Mouse (Mus musculus) layer of hippocampus, adult 8-10 months (tissue): ENCODE results near the gene Zfp512b. TPM values are rescaled to one million over a fixed set of nuclear protein-coding genes. Genes with fewer than 3 reads are reported as not detected.

ENCODE experiments used
- DNase-seq, 2 experiments: peaks; one replicate each; pipeline ENCODE4 v3.0.0; 2022; ENCODE audit warnings: low spot score in 2 of 2
- total RNA-seq, 4 experiments: library from RNA; stranded (reverse); gene quantifications; 2 replicates each; pipeline ENCODE4 v1.2.4; 2022

Gene Zfp512b
- total RNA-seq, 4 experiments from 2014 or later: 89.3 to 104 (median 93.8) TPM

DNA sequence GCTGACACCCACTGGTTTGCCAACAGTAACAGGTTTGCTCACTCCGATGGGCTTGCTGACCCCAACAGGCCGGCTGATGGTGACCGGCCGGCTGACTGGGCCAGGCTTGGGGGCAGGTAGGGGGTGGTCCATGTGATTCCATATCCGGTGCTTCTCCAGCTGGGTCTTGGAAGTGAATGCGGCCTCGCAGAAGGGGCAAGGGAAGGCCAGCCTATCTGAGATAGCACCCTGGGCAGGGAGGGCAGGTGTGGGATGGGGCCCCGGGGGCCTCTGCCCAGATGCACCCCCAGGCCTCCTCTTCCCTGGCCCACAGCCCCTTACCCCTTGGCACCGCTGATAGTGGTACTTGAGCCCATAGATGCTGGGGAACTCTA lies 2.9 kb downstream of the Zfp512b start:
- DNase-seq: no peak

DNA sequence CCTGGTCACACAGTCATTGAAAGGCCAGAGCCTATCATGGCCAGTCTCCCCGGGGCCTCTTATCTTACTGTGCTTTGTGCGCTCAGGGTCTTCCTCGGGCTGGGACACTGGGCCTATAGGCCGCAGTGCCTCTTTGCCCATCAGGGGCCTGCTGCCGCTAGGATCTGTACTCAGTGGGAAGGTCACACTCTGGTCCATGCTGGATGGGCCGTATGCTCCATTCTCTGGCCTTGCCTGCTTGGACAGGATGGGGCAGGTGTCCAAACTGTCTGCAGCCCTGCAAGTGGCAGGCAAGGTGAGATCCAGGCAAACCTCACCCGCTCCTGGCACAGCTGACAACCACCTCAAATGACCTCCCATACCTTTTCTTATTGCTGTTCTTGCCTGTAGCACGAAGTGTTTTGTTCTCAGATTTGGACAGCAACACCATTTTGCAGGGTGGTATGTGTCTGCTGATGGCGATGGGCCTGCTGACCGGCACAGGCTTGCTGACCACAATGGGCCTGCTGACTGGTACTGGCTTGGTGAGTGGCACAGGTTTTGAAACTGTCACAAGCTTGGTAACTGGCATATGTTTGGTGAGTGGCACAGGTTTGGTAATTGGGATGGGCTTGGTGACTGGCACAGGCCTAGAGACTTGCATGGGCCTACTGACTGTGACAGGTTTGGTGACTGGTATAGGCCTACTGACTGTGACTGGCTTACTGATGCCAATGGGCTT lies 3.4 kb downstream of the Zfp512b start:
- DNase-seq: peak in 1 of 2 experiments; percentile 14

DNA sequence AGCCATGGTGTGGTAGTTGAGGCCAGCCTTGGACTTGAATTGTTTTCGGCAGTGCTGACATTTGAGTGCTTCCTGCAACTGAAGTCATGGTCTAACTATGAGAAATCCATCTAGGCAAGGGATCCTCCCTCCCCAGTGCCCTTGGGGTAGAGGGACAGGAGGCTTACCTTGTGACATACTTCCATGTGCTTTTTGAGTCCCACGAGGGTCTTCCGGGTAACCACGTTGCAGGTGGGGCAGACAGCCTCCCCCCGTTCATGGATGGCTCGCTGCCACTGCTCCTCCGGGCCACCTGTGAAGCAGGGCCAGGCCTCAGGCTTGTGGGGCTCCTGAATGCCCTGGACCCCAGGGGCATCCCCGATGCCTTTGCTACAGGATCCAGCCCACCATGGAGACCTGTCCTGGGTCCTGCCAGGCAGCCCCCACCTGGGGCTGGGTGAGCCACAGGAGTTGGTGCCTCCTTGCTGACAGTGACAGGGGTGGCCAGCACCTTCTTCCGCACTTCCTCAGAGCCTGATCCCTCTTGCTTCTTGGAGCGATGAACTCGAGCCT lies 4.3 kb downstream of the Zfp512b start:
- DNase-seq: peak in 1 of 2 experiments; percentile 9

DNA sequence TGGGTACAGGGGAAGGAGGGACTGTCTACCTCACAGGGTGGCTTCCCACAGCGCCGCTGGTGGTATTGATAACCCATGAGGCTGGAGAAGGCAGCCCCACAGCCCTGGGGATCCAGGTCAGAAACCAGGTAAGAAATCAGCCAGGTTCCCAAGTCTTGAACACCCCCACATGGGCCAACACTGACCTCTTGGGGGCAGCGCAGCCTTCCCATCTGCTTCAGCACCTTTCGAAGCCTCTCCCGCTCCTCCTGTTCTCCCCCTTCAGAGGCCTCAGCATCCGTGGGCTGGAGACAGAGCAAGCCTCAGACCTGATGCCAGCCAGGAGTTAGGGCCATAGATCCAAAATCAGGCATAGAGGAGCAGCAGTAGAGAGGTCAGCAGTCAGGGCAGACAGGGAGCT lies 4.8 kb downstream of the Zfp512b start:
- peak in 1 of 2 experiments; percentile 10 for DNase-seq

DNA sequence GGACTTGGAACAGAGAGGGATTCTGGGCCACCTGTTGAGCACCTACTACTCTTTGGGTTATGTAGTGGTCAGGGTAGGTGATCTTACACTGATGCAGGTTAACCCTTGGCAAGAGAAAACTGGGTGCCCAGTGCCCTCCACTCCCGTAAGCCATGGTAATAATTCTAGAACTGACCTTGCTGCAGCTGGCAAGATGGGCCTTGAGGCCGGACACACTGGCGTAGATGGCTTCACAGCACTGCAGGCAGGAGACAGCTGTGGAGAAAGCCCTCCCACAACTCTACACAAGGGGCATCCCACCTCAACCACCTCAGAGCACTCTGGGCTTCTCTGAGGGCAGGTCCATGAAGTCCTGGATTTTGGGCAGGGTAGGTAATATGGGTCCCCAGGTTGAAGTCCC lies 6.5 kb downstream of the Zfp512b start:
- DNase-seq: peak in 1 of 2 experiments; percentile 11

DNA sequence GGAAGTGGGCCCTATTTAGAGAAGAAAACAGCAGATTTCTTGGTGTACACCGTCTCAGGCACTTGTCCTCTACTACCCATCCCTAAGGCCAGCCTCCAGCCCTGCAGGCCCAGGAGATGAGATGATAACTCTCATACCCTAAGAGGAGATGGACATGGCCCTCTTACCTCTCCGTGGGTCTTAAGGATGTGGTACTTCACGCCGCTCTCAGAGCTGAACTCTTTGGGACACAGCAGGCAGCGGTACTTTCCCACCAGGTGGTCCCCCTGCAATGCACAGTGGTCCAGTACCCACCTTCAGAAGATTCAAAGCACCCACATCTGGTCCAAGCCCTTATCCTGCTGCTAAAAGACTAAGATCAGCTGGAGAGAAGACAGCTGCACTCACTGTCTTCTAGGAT lies 7.1 kb downstream of the Zfp512b start:
- no peak for DNase-seq

DNA sequence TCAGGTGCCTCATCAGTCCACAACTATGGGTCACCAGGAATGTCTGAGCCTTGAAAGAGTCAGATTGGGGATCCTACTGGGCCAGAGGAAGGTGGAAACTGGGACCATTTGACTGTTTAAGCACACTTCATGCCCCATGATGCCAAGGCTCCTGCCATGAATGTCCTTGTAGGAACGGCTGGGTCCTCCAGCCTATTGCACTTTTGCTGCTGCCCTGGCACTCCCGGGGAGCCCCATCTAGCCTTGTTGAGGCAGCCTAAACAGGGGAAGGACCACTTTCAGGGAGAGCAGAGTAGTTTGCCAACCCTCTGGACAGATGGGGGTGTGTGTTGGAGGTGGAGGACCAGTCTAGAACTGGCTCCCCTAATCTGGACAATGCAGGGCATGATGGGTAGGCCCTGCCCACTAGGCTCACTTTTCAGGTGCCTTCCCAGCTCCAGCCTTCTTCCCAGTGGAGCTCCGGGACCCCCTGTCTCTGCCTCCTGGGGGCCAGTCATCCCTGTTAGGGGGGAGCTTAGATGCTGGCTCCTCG lies 8.1 kb downstream of the Zfp512b start, which contains the start of gene Uckl1:
Gene Uckl1 (minus strand): TSS at position 482 of the 532 bp plus-strand sequence.
- DNase-seq: peak in 1 of 2 experiments; percentile 8

DNA sequence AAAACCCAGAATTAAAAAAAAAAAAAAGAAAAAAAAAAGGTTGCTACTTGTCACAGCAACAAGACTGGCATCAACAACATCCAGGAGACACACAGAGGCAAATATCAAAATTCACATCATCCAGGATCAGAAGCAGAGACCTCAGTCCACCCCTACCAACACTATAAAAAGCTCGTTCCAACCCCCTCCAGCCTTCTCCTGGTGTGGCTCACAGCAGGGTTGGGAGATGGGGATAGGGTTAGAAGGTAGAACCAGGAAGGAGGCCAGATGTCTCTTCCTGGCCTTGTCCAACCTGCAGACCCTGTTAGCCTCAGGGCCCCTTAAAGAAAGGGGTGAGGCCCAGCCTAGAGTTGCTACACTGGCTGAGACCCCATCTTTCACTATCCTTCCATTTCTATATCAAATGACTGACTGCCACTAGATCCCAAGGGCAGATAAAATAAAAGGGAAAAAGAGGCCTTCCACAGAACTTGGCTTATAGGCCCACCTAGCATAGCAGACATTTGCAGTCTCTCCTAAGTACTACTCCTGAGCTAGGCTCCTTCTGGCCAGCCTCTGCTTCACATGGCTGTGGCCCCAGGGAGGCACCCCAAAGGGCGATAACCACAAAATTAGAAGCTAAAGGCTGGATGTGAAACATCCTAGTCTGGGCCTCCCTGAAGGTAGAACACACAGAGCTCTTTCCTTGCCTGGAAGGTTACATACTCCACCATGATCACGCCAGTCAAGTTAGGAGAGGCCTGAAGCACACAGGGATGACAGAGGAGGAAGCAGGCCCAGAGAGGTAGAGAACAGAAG lies 8.9 kb downstream of the Zfp512b start:
- no peak for DNase-seq

DNA sequence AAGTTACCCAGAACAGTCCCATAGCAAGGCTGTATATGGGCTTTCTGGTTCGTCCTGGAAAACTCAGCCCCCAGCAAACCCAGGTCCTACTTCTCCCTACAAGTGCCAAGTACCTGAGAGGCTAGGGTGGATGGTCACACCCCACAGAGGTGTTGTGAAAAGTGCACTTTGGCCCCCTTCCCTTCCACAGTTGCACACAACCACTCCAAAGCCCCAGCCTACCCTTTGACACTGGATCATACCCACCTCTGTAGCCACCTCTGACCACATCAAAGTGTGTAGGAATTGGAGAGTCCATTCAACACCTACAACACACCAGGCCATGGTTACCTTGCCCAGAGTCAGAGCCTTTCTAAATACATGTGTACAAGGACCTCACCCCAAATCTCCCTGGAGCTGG lies 9.7 kb downstream of the Zfp512b start:
- DNase-seq: peak in 1 of 2 experiments; percentile 12

DNA sequence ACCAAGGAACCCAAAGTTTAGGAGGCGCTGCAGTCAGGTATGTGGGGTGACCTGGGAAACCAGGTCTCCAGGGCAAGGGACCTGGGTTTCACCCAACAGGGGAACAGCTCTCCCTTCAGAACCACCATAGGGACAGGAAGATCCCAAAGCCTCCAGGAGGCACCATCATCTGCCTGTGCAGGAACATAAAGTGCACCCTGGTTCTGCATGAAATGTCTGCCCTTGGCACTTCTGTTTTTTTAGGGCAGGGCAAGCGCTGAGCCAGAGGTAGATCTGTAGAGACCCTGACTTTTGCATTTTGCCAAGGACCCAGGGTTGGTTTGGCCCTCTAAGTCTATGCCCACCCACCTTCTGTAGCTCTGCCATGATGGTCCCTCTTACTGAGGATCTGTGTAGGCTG lies 10.2 kb downstream of the Zfp512b start:
- DNase-seq: no peak

DNA sequence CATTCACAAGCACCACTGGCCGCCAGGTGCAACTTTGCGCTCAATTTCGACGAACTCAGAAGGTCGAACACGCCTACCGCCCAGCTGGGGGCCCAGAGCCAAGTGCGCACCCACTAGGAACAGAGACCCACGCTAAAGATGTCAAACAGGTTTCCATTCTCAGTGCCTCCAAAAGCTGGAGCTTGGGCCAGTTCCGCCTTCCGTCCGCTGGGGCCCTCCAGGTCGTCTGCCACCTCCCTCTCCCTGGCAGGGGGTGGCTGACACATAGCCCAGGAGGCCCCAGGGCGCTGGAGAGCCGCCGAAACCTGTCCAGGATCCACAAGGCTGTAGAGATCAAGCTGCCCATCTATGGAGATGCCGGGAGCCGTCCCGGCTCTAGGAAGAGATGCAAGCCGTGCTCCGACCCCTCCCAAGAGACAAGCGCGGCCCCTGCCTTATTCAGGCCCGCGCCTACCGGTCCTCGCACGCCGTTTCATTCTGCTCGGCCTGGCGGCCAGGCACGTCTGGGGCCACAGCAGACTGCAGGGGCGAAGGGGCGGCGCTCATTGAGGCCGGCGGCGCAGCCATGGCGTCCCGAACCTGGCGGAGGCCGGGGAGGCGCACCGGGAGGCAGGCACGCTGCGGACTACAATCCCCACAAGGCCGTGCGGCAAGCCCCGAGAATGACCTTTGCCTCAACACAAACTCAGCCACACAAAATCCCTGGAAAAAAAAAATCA lies 11.0 kb downstream of the Zfp512b start:
- peak; percentile 79 to 88 for DNase-seq

DNA sequence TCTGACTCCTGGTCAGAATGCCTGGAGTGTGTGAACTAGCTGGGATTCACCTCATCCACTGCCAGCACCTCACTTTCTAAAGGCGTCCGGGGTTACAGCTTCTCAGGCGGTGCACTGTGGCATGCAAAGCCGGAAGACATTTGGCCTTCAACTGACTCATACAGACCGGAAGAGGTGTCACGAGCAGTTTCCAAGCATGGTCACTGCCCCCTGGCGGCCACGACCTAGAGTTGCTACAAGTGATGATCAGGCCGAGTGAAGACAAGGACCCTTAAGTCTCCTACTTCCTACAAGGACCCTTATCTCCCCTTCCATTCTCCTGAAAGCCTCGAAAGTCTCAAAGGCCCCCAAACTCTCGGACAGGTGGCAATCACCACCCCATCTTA lies 11.6 kb downstream of the Zfp512b start:
- DNase-seq: peak; percentile 74 to 78

DNA sequence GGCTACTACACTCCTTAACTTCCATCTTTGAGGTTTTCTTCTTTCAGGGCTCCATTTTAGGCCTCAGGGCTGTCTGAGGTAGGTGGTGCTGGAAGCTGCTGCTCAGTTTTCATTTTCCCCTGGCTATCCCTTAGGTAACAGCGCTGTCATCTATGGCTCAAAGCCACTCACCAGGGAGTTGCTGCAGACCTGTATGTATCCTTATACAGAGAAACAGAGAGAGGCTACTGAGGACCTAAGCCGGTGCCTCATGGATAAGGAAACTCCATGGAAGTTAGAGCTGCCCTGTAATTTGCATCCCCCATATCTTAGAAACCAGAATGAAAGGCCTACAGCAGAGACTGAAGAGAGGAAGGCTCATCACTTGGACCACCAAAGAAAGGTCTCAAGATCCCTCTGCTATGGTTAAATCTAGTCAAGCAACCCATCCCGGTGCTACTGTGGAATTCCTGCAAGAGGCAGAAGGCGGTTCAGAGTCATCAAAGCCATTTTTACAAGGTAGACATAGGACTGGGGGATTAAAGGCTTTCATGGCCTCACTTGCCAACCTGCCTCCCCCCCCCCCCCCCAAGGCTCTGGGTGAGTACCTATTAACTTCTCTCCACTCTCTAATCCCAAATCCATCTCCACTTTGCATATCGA lies 12.4 kb downstream of the Zfp512b start:
- no peak for DNase-seq

DNA sequence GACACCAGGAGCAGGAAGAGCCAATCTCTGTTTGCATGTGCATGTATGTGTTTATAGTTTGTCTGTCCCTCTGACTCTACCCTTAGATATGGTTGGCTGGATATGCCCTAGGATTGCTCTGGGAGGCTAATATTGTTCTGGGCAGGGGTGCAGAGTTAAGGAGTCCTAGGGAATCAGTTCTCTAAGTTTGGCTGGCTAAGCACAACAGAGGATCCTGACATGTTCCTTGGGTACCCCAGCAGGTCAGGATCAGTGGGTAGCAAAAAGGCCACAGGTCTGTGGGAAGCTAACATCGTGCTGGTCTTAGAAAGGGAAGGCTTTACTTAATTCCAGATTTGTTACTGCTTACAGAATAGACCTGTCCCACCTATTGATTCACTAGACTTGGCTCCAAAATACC lies 12.9 kb downstream of the Zfp512b start:
- DNase-seq: no peak

DNA sequence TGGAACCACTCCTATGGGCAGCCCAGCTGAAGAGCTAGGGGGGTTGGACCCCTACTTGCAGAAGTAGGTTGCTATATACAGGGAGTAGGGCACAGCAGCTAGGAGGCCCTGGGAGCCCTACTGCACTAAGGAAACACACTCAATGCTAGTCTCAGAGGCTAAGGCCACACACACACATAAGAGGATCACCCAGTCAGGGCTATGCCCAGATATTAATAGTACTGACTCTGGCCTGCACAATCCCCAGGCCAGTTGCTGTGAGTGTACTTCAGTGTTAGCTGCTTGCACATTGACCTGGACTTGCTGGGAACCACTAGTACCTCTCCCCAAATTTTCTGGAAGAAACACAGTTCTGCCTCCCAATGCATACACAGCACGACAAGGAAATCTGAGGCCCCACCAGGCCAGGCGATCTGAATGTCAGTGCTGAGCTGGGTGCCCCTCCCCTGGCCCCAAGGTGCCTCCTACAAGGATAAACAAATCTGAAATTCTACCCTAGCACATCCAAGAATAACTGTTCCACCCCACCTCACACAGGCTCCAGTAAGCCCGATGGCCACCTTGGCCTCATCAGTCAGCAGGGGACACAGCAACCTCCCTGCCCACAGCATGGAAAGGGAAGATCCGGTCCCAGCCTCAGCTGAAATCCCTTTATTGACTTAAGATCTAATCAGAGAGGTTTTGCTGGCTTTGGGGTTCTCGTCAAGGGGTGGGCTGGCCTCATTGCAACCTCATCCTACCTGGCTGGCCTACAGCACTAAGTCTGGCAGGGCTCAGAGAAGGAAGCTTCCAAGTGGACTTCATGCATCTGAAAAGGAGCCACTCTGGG lies 13.6 kb downstream of the Zfp512b start:
- no peak for DNase-seq

DNA sequence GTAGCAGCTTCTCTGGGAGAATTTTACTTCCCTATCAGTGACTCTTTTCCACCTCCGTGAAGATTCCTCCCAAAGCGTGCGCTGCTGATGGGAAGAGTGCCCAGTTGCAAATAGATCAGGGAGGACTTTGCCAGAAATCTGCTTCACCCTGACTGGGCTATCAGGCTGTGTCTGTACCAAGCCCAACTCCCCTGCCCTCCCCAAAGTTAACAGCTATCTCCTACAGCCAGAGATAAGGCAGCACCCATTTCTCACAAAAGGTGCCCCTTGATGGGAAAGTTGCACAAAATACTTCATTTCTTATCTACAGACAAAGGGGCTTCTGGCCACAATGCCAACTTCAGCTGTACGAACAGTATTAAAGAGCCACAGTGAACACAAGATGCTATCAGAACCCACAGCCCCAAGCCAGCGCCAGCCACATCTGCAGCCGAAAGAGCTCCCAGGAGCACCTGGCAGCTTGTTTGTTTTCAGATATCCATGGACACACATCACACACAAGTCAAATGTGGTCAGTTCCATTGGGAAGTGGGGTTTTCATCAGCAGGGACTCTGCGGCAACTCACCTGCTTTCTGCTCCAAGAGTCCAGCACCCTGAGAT lies 14.5 kb downstream of the Zfp512b start:
- no peak for DNase-seq

DNA sequence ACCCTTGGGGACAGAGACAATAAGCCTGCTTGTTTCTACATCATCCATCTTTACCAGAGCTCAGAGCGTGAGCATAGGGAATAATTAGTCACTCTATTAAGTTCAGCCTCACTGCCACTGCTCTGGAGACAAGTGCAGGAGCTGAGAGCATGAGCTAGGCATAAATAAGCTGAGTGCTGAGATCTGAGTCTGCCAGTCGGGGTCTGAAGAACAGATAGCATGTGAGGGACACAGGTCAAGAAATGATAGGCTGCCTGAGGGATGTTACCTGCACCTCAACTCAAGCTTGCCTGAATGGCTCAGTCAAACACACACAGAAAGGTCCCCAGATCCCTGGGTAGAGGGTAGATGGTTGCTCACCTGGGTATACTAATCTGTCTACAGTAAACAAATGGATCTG lies 15.5 kb downstream of the Zfp512b start:
- DNase-seq: no peak

DNA sequence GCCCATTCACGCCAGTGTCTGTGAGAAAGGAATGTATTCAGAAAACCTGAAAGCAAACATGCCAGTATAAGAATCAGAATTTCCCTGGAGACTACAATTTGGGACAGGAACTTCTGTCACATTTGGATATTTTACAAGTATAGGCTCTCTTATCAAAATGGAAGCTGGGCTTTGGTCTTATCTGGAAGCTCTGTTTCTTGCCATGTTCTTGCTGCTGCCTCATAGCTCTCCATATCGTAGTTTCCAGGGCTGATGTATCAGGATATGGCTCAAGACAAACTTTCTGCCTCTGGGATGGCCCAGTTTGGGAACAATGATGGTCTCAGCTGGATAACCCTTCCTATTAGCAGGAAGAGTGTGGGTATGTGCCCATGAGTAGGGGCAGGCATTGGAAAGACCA lies 16.0 kb downstream of the Zfp512b start:
- no peak for DNase-seq

DNA sequence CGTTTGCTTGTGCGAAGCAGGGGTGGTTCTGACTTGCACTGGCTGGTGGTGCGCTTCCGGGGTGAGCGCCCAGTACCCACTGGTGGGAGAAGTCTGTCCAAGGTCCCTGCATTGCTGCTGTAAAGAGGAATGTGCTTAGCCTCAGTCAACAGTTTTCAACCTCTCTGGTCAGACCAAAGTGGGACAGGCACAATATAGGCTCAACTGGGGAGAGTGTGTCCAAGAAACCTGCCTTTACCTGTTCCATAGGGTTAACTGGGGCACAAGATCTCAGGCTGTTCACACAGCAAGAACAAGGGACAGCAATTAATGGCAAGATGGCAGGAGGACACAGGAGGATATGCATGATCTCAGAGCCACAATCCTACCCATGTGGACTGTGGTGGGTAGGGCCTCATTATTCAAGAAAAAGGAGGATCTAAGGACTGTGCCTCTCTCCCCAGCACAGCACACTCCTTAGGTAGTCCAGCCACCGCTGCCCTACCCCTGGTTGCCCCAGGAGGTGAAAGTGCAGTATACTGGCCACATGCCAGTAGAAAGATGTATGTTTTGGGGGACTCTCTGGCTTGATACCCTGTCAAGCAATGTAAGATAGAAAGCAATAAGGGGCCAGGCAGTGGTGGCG lies 17.6 kb downstream of the Zfp512b start:
- DNase-seq: no peak
